Mouse (Mus musculus) neutrophil, adult 65 days (primary cell): ENCODE results near the gene Gm9958. TPM values are rescaled to one million over a fixed set of nuclear protein-coding genes. Genes with fewer than 3 reads are reported as not detected.

Source experiments
- total RNA-seq: library from RNA; stranded (reverse); gene quantifications from 2 replicates; pipeline ENCODE4 v1.2.4, GENCODE M21; 2023

The Gm9958 gene
- total RNA-seq, result 0.73 and 1.2 TPM in 2 replicates

GRCm38 (mm10) chr5:90367067-90367303 is at the start of gene Gm9958:
Gene Gm9958, plus strand, starts transcription at chr5:90367204.

DNA sequence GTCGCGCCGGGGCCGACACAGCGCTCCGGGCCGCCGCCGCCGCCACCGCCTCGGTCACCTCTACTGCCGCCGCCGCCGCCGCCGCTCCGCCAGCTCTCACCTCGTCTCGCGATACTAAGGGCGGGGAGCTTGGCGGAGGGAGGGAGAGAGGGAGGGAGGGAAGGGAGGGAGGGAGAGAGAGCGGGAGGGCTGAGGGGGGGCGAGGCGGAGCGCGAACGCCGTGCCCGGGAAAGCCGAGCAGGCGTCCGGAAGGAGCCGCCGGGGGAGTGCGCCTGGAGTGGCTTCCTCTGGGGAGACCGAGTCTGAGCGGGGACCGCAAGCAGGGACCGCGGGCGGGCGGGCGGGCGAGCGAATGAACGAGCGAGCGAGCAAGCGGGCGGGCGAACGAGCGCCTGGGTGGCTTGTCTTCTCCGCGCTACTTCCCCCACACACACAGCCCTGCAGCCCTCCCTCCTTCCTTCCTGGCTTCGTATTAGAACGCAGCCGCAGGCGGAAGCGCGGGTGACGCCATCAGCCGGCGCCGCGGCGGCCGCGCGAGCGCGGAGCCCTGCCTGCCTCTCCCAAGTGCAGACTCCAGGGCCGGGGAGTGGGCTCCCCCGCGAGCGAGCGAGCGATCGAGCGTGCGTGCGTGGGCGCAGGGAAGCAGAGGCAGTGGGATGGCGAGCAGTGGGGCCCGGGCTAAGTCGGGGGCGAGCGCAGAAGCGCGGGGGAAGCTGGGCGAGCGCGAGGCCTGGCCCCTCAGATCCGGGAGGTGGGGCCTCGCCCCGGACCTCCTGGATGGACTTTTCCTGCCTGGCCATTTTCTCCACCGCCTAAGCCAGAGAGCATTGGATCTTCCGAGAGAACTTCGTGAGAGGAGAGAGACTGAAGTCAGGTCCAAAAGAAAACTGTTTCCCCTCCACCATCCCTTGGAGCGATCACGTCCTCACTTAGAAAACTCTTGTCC is 610 bp upstream of the Gm9958 start, which contains the start of gene Ankrd17:
Gene Ankrd17 (minus strand): TSS at position 457 of the 946 bp plus-strand sequence.

Other genes starting within 250 kb of the Gm9958 start
- gene Cox18, start 143.2 kb upstream of the Gm9958 start, total RNA-seq, result 5.6 and 6.8 TPM in 2 replicates
- 66.9 and 121 TPM in 2 replicates for gene Ankrd17, start 627 bp upstream of the Gm9958 start, total RNA-seq
- not detected in 2 replicates for gene Alb, start 93.7 kb downstream of the Gm9958 start, total RNA-seq
- not detected in 2 replicates for gene Afp, start 123.5 kb downstream of the Gm9958 start, total RNA-seq
- gene Afm, start 151.7 kb downstream of the Gm9958 start, total RNA-seq, result not detected in 2 replicates
- not detected in 2 replicates for gene 5830473C10Rik, start 193.9 kb downstream of the Gm9958 start, total RNA-seq